Mouse (Mus musculus) midbrain, embryonic 16.5 days (tissue): ENCODE data around the gene Pitpnm2. TPM values are rescaled to one million over a fixed set of nuclear protein-coding genes. Genes with fewer than 3 reads are reported as not detected.

ENCODE experiments used
- ATAC-seq: fragments of 200-750 bp; cut with Nextera tagmentation; 2 replicates; pipeline ENCODE4 v1.8.0; 2017; ENCODE audit warnings: moderate TSS enrichment
- H3K27ac ChIP-seq: fragments of 300-500 bp; sonication (generic); 2 replicates; pipeline ENCODE4 v1.5.1; 2014; ENCODE audit warnings: mild to moderate bottlenecking, low read length, mixed read lengths
- H3K27me3 ChIP-seq: fragments of 300-500 bp; sonication (generic); 2 replicates; pipeline ENCODE4 v1.6.1; 2014; ENCODE audit warnings: low read depth, low read length, mixed read lengths; ENCODE audit not compliant: control insufficient read depth, insufficient read depth
- H3K36me3 ChIP-seq: fragments of 300-500 bp; sonication (generic); 2 replicates; pipeline ENCODE4 v1.6.1; 2014; ENCODE audit warnings: mild to moderate bottlenecking, low read length, moderate library complexity, mixed read lengths; ENCODE audit not compliant: control insufficient read depth, insufficient read depth
- H3K4me1 ChIP-seq: fragments of 300-500 bp; sonication (generic); 2 replicates; pipeline ENCODE4 v1.6.1; 2014; ENCODE audit warnings: mild to moderate bottlenecking, low read length, mixed read lengths; ENCODE audit not compliant: control insufficient read depth, insufficient read depth
- H3K4me2 ChIP-seq: fragments of 300-500 bp; sonication (generic); 2 replicates; pipeline ENCODE4 v1.6.1; 2014; ENCODE audit warnings: mild to moderate bottlenecking, low read length, mixed read lengths
- H3K4me3 ChIP-seq: fragments of 300-500 bp; sonication (generic); 2 replicates; pipeline ENCODE4 v1.5.1; 2014; ENCODE audit warnings: low read depth, mild to moderate bottlenecking, low read length, moderate library complexity, mixed read lengths
- H3K9ac ChIP-seq: fragments of 300-500 bp; sonication (generic); 2 replicates; pipeline ENCODE4 v1.6.1; 2014; ENCODE audit warnings: low read depth, low read length, mixed read lengths
- H3K9me3 ChIP-seq: fragments of 300-500 bp; sonication (generic); replicated peaks from 2 replicates; pipeline ENCODE4 v1.6.1; 2014; ENCODE audit warnings: mild to moderate bottlenecking, low read length, mixed read lengths; ENCODE audit not compliant: control insufficient read depth, poor library complexity, severe bottlenecking
- WGBS: fragments of 180-500 bp; shearing (Covaris S2); extraction: QIAGEN DNeasy Blood & Tissue Kit; methylation state at CpG from one replicate; pipeline ENCODE4 v1.1.7; 2014; 5-methylcytosine and 5-hydroxymethylcytosine counted together
- polyA plus RNA-seq: library from polyadenylated mRNA; unstranded; fragments of >200 nt; fragmentation: Nextera tagmentation; extraction: Ambion mirVana; gene quantifications from 2 replicates; pipeline ENCODE4 v1.2.1, GENCODE M21; 2015

The Pitpnm2 gene
- polyA plus RNA-seq, 1 experiment from 2014 or later: 10.9 TPM

GRCm38 (mm10) chr5:124165622-124166570 lies 83.7 kb downstream of the Pitpnm2 start:
- Histone ChIP-seq H3K36me3 (no peaks in the 10 kb centered on the region), H3K27me3 (no peaks in the 10 kb centered on the region), H3K27ac (peak overlapping the region; percentile 43), H3K4me3 (no peak overlapping the region), H3K4me2 (no peak overlapping the region), H3K4me1 (peaks cover 14% of the 10 kb centered on the region; the same call in 1 of the 2 replicates), H3K9ac (no peak overlapping the region), H3K9me3 (no peaks in the 10 kb centered on the region)
- 47% methylated on average over 15 of the region's 15 CpGs for WGBS
- no peak for ATAC-seq

DNA sequence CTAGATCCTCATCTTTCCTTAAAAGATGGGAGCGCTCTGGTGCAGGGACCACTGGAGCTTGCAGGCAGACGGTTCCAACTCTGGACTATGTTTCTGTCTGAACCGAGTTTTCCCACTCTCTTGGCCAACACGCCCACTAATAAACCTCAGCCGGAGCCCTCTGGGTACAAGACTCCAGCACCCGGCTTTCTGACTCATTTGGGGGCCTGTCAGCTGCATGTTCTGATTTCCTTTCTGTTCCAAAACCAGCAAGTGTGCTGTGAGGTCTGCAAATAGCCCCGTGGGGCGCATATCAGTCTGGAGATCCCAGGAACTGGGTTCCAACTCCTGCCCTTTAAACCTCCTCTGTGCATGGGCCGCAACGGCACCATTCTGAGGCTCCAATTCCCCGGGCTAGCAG lies 86.1 kb downstream of the Pitpnm2 start:
- H3K4me1 ChIP-seq: peaks cover 18% of the 10 kb centered on the region; the same call in 1 of the 2 replicates
- no peak overlapping the region for H3K9ac ChIP-seq
- 89% methylated on average over 11 of the region's 11 CpGs for WGBS
- no peaks in the 10 kb centered on the region for H3K27me3 ChIP-seq
- H3K4me2 ChIP-seq: no peak overlapping the region
- no peak for ATAC-seq
- no peaks in the 10 kb centered on the region for H3K9me3 ChIP-seq
- no peaks in the 10 kb centered on the region for H3K36me3 ChIP-seq
- H3K4me3 ChIP-seq: no peak overlapping the region
- no peak overlapping the region for H3K27ac ChIP-seq

- no peaks in the 10 kb centered on the region for H3K36me3 ChIP-seq
- no peak overlapping the region for H3K4me3 ChIP-seq
- H3K27me3 ChIP-seq: no peaks in the 10 kb centered on the region
- WGBS: 26% methylated on average over 5 of the region's 5 CpGs
- no peak overlapping the region for H3K4me2 ChIP-seq
- no peak overlapping the region for H3K9ac ChIP-seq
- peak; percentile 41; the same call in 1 of the 2 replicates for ATAC-seq
- H3K4me1 ChIP-seq: peaks cover 18% of the 10 kb centered on the region; the same call in 1 of the 2 replicates
- H3K9me3 ChIP-seq: no peaks in the 10 kb centered on the region
- no peak overlapping the region for H3K27ac ChIP-seq
Measured at GRCm38 (mm10) chr5:124162577-124162976, 87.0 kb downstream of the Pitpnm2 start.

DNA sequence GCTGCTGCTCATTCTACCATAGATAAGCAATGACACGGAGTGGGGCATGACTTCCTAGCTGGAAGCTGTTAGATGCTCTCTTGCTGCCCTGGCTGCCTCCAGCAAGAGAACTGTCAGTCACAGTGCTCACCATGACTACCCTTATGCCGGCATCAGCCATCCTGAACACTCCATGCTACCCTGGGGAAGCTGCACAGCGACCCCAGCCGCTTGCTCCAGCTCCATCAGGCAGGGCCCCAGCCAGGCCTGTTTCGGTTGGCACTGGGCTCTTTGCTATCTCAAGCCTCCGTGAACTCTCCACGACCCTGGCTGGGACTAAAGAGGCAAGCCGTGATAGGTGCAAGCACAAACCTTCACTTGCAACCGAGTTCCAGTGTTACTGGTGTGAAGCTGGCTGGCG lies 87.7 kb downstream of the Pitpnm2 start:
- Histone ChIP-seq H3K27ac (no peak overlapping the region), H3K27me3 (no peaks in the 10 kb centered on the region), H3K4me1 (peaks cover 16% of the 10 kb centered on the region; the same call in 1 of the 2 replicates), H3K9ac (no peak overlapping the region), H3K36me3 (no peaks in the 10 kb centered on the region), H3K4me3 (no peak overlapping the region), H3K9me3 (no peaks in the 10 kb centered on the region), H3K4me2 (no peak overlapping the region)
- WGBS: 55% methylated on average over 10 of the region's 10 CpGs
- peak; percentile 36; the same call in 1 of the 2 replicates for ATAC-seq

GRCm38 (mm10) chr5:124159453-124159852 lies 90.1 kb downstream of the Pitpnm2 start:
- H3K27me3 ChIP-seq: no peaks in the 10 kb centered on the region
- no peak for ATAC-seq
- no peak overlapping the region for H3K9ac ChIP-seq
- no peaks in the 10 kb centered on the region for H3K9me3 ChIP-seq
- H3K36me3 ChIP-seq: no peaks in the 10 kb centered on the region
- 0 out of 2 replicates have a peak, but pooled peaks cover 4% of the 10 kb centered on the region for H3K4me1 ChIP-seq
- H3K27ac ChIP-seq: no peak overlapping the region
- WGBS: 22% methylated on average over 7 of the region's 7 CpGs
- no peak overlapping the region for H3K4me2 ChIP-seq
- H3K4me3 ChIP-seq: no peak overlapping the region

- Histone ChIP-seq H3K9ac (no peak overlapping the region), H3K4me3 (no peak overlapping the region), H3K27me3 (no peaks in the 10 kb centered on the region), H3K9me3 (no peaks in the 10 kb centered on the region), H3K36me3 (no peaks in the 10 kb centered on the region), H3K4me1 (0 out of 2 replicates have a peak, but pooled peaks cover 4% of the 10 kb centered on the region), H3K27ac (no peak overlapping the region), H3K4me2 (no peak overlapping the region)
- no peak for ATAC-seq
- 73% methylated on average over 4 of the region's 4 CpGs for WGBS
Measured at GRCm38 (mm10) chr5:124158305-124158704, 91.3 kb downstream of the Pitpnm2 start.

- Histone ChIP-seq H3K9me3 (no peaks in the 10 kb centered on the region), H3K9ac (no peak overlapping the region), H3K4me3 (no peak overlapping the region), H3K4me2 (no peak overlapping the region), H3K4me1 (0 out of 2 replicates have a peak, but pooled peaks cover 4% of the 10 kb centered on the region), H3K27me3 (no peaks in the 10 kb centered on the region), H3K36me3 (peaks cover 6% of the 10 kb centered on the region), H3K27ac (no peak overlapping the region)
- WGBS: 68% methylated on average over 5 of the region's 5 CpGs
- ATAC-seq: no peak
Measured at GRCm38 (mm10) chr5:124155943-124156342, 93.6 kb downstream of the Pitpnm2 start.

GRCm38 (mm10) chr5:124152734-124153133 lies 96.8 kb downstream of the Pitpnm2 start:
- H3K4me2 ChIP-seq: no peak overlapping the region
- peaks cover 6% of the 10 kb centered on the region for H3K36me3 ChIP-seq
- H3K4me3 ChIP-seq: no peak overlapping the region
- no peak for ATAC-seq
- H3K4me1 ChIP-seq: no peaks in the 10 kb centered on the region
- H3K27ac ChIP-seq: no peak overlapping the region
- no peaks in the 10 kb centered on the region for H3K9me3 ChIP-seq
- H3K27me3 ChIP-seq: no peaks in the 10 kb centered on the region
- H3K9ac ChIP-seq: no peak overlapping the region
- 92% methylated on average over 4 of the region's 4 CpGs for WGBS

- H3K4me3 ChIP-seq: no peak overlapping the region
- 87% methylated on average over 7 of the region's 7 CpGs for WGBS
- no peak for ATAC-seq
- no peak overlapping the region for H3K9ac ChIP-seq
- no peaks in the 10 kb centered on the region for H3K9me3 ChIP-seq
- no peak overlapping the region for H3K27ac ChIP-seq
- H3K4me1 ChIP-seq: no peaks in the 10 kb centered on the region
- H3K27me3 ChIP-seq: no peaks in the 10 kb centered on the region
- peaks cover 6% of the 10 kb centered on the region for H3K36me3 ChIP-seq
- no peak overlapping the region for H3K4me2 ChIP-seq
Measured at GRCm38 (mm10) chr5:124150895-124151294, 98.7 kb downstream of the Pitpnm2 start.
